Mouse (Mus musculus) liver, embryonic 18 days (tissue): ENCODE data around the gene 2310003L06Rik. TPM values are rescaled to one million over a fixed set of nuclear protein-coding genes. Genes with fewer than 3 reads are reported as not detected.

Experiments used
- polyA plus RNA-seq: library from polyadenylated mRNA; depleted of rRNA; stranded (reverse); fragments of >200 nt; gene quantifications from 2 replicates; pipeline ENCODE4 v1.2.3, GENCODE M21; 2012; rRNA removed

Gene 2310003L06Rik
- not detected in 2 replicates for polyA plus RNA-seq

GRCm38 (mm10) chr5:87969201-87969600 lies at the start of gene 2310003L06Rik, which contains the start of gene Gm28434:
Gene 2310003L06Rik (plus strand): TSS chr5:87969459.
Gene Gm28434 (plus strand): TSS chr5:87969517.

DNA sequence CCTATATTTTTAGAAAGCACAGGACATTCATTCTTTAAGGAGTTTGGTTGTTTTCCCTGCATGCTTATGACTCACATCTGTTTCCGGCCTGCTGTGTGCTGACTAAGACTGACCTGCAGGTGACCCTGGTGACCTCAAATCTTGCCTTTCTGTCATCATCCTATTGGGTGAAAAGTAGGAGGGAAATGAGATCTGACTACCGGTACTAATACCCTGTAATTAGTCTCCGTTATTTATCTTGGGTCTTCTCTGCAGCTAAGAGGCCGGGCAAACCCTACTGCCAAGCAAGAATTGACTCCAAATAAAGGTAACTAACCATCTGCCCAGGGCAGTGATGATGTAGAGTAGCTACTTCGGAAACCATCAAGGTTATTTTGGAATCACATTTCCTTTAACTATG lies 43.9 kb upstream of the 2310003L06Rik start, which contains the start of gene Csn3:
TSS of gene Csn3 (plus strand) at position 208 of the 400 bp plus-strand sequence.

GRCm38 (mm10) chr5:87979139-87979538 lies 9.9 kb downstream of the 2310003L06Rik start, which contains the start of gene Cabs1:
Gene Cabs1 (plus strand): TSS chr5:87979439.

GRCm38 (mm10) chr5:88002249-88002648 lies 33.0 kb downstream of the 2310003L06Rik start, which contains the start of gene Smr3a:
Gene Smr3a (plus strand): TSS chr5:88002549.

Other genes with a start within 250 kb of the 2310003L06Rik start
- not detected in 2 replicates for gene Csn1s2a, start 194.9 kb upstream of the 2310003L06Rik start, polyA plus RNA-seq
- not detected in 2 replicates for gene Csn1s2b, start 161.4 kb upstream of the 2310003L06Rik start, polyA plus RNA-seq
- gene Prr27, start 143.8 kb upstream of the 2310003L06Rik start, polyA plus RNA-seq: not detected in 2 replicates
- gene Odam, start 84.4 kb upstream of the 2310003L06Rik start, polyA plus RNA-seq: not detected in 2 replicates
- not detected in 2 replicates for gene Csn3, start 43.9 kb upstream of the 2310003L06Rik start, polyA plus RNA-seq
- not detected in 2 replicates for gene Gm28434, start 58 bp downstream of the 2310003L06Rik start, polyA plus RNA-seq
- not detected in 2 replicates for gene Cabs1, start 10.0 kb downstream of the 2310003L06Rik start, polyA plus RNA-seq
- not detected in 2 replicates for gene Smr3a, start 33.1 kb downstream of the 2310003L06Rik start, polyA plus RNA-seq
- not detected in 2 replicates for gene Smr2, start 117.1 kb downstream of the 2310003L06Rik start, polyA plus RNA-seq
- gene Gm11116, start 142.1 kb downstream of the 2310003L06Rik start, polyA plus RNA-seq: not detected in 2 replicates
- not detected in 2 replicates for gene Gm11115, start 184.6 kb downstream of the 2310003L06Rik start, polyA plus RNA-seq